Mouse (Mus musculus): Measurements from ENCODE around the gene Hsf4. TPM values are rescaled to one million over a fixed set of nuclear protein-coding genes. Genes with fewer than 3 reads are reported as not detected.

The Hsf4 gene
- total RNA-seq, 2 experiments from 2014 or later, result 6.9 to 7.9 TPM

DNA sequence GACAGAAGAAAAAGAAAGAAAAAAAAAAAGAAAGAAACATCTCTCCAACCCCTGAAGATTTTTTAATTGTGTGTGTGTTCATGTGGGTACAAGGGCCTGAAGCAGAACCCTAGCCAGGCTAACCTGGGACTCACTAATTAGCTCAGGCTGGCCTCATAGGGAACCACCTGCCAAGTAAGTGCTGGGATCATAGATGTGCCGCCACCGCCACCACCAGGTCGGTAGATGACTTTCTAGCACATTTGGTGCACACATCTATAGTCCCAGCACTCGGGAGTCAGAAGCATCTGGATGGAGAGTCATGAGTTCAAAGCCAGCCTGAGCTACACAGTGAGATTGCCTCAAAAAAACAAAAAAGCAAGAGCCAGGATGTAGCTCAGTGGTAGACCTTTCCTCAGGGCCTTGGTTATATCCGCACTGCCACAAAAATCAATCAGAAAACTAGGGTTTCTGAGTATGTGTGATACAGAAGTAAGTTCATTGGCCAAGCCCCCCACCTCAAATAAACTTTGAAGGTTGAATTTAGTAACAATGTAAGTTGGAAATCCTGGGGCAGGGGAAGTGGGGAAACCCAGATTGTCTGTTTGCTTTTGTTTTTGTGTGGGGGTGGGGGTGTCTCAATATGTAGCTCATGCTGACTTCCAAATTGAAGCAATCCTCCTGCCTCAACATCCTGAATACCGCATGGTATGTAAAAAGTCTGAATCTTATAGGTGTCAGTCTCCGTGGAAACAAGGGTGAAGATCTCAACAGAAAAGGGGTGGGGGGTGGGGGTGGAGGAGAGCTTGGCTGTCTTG lies 12.1 kb upstream of the Hsf4 start:
- intact Hi-C loops (cut with DNase I), result no loop called here
- DNase-seq (ENCODE audit: low spot score in 2 of 2), result no peak

DNA sequence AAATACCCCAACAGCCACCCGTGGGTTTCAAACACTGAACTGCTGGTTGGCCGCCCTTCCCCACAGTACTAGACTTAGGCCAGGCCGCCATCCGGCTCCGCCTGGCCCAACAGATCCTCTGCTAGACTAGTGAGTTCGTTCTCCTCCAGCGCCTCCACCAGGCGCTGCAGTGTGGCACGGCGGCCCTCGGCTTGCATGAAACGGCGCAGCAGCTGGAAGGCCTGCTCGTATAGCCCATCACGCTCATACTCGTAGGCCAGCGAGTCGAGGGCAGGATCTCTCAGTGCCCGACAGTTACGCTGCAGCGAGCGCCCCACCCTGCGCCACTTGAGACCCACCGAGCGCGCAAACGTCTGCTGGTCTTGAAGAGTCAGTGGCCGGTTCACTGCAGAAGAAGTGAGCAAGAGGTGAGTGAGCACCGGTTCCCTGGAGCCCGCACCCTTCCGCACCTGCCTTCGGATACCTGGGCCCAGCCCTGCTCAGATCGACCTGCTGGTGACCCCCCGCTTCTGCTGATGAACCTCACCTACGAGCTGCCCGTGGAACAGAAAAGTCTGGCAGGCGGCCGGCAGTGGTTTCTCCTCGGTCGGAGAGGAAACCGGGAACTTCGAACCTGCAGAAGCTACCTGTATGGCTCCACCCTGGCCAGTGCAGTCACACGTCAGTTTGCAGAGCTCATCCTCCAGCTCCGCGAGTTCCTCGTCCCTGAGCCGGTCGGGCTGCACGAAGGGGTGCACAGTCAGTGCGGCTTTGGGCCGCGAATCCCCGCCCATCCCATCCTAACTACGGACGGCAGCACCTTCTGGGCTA lies 10.5 kb upstream of the Hsf4 start:
- DNase-seq (ENCODE audit: low spot score in 2 of 2), result peak in 1 of 2 experiments; percentile 48
- intact Hi-C loops (cut with DNase I), result no loop called here

DNA sequence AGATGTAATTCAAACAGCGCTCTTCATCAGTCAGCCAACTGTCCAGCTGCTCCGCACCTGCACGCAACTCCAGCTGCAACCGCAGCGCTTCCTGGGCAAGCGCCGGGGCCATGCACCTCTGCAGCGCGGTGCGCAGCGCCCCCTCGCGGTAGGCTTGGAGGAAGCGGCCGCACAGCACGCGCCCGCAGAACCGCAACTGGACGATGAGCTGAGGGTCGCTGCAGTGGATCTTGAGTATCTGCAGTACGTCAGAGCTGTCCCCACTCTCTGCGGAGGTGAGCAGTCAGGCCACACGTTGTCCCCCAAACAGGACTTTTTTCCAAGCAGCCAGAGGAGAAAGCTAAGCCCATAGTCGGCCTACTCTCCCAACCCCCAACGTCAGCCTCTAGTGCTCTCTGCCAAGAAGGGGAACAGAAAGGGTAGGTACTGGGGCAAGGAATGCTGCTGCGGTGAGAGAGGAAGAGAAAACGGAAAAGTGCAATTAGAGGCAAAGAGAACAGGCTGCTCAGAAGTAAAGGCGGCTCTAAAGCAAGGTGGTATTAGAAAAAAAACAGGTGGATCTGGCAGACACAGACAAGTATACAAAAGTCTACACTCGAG lies 9.8 kb upstream of the Hsf4 start:
- intact Hi-C loops (cut with DNase I), result no loop called here
- peak; percentile 58 to 72 for DNase-seq (ENCODE audit: low spot score in 2 of 2)

DNA sequence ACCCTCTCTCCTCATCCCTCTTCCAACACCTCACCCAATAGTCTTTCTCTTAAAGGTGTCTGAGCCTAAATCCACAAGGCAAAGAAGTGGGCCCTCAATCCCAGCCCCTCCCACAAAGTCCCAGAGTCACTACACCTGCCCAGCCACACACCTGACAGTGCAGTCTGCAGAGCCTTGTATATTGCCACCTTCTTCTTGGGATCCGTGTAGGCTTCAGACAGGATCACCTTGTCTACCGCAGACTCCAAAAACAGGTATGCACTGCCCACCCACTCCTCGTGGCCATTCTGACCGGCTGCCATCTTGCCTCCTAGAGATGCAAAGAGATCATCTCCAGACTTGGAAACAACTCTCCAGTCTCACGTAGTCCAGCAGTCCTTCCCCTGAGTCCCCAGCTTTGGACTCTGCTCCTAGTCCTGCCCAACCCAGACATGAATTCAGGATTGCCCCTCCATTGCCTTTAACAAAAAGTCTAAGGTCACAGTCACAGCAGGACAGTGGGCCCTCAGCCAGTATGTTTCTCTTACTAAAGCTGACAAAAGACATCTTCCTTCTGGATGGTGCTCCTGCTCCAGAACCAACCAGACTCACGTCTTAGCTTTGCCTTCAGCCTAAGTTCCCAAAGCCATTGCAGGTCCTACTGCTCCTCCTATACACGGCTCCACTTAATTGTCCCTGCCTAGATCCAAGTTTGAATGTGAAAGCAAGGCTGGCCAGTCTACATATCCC lies 9.1 kb upstream of the Hsf4 start:
- intact Hi-C loops (cut with DNase I), result no loop called here

DNA sequence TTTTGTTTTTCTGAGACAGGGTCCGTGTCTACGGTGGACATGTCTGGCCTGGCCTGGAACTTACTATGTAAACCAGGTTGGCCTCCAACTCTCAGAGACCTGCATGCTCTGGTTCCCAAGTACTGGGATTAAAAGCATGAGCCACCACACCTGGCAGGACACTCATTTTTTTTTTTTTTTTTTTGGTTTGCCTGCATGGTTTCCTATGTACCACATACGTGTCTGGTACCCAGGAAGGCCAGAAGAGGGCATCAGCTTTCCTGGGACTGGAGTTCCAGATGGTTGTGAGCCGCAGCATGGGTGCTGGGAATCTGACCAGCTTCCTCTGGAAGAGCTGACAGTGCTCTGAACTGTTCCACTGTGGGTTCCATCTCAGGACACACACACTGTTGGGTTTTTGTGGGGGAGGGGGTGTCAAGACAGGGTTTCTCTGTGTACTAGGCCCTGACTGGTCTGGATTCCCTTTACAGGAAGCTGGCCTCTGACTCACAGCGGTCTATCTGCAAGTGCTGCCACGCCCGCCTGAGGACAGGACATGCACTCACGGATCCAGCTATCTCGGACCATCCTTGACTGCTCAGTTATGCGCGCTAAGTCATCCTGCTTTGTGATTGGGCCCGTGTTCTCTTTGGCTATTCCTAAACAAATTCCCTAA lies 8.1 kb upstream of the Hsf4 start:
- no peak for DNase-seq (ENCODE audit: low spot score in 2 of 2)
- intact Hi-C loops (cut with DNase I), result no loop called here

More for the DNA sequence above, 9.1 kb upstream of the Hsf4 start:
- DNase-seq (ENCODE audit: low spot score in 2 of 2), result no peak

DNA sequence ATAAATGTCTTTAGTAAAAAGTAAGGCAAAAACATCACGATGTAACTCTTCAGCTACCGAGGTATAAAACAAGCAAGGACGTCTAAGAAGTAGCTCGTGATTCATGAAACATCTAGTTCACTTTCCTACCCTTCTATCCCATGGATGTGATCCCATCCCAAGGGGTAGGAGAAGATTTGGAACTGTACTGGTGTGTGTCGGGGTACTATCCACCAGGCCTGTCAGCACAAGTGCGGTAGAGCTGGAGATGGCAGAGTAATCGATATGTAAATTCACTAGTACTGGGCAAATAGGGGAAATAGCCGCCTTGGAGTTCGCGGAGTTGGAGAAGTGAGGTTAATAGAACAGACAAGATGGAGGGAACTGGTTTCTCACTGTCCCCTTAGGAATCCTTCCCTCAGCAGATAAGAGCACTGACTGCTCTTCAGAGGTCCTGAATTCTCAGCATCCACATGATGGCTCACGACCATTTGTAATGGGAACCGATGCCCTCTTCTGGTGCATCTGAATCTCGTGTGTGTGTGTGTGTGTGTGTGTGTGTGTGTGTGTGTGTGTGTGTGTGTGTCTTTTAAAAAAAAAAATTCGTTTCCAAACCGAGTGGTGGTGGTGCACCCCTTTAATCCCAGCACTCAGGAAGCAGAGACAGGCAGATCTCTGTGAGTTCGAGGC lies 6.2 kb upstream of the Hsf4 start:
- DNase-seq (ENCODE audit: low spot score in 2 of 2), result no peak
- intact Hi-C loops (cut with DNase I), result no loop called here

DNA sequence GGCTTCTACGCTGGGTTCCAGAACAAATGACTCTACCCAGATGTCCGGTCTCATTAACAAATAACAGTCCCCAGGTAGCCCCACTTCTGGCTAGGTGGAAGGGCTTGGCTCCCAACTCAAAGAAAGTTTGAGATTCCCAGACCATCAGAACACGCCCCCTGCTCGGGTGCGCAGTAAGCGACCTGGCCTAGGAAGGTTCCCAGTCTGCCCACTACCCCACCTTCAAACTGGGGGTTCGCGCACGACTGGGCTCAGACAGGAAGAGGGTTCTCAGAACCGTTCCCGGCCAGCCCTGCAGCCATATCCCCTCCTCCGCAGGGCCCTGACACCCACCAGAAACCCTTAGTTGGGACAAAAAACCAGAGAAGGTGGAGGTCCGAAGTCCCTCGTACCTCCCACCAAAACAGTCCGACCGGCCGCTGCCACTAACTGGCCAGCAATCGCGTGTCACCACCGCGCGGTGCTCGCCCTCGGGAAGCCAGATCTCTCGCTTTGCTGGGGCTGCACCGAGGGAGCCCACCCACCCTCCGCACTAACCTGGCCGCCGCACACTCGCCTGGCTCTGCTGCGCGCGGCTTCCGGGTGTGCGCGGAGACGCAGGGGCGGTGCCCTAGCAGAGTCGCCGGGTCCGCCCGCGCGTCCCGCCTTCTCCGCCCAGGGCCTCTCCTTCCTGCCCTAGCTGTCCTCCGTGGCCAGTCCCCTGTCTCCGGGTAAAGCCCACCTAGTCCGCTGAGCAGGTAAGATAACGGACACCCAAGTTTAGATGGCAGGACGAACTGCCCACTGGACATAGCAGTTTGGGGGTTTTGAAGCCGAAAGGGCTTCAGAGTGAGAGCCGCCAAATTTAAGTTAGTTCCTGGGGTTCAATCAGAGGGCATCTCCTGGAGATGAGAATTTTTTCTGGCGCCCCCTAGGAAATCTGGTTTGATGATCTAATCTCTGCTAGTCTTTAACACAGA lies 5.3 kb upstream of the Hsf4 start, which contains the start of the genes Tradd and Fbxl8:
Gene Tradd (minus strand): TSS at position 586 of the 959 bp plus-strand sequence.
Gene Fbxl8 (plus strand): TSS at position 625 of the 959 bp plus-strand sequence.
- intact Hi-C loops (cut with DNase I), result no loop called here

DNA sequence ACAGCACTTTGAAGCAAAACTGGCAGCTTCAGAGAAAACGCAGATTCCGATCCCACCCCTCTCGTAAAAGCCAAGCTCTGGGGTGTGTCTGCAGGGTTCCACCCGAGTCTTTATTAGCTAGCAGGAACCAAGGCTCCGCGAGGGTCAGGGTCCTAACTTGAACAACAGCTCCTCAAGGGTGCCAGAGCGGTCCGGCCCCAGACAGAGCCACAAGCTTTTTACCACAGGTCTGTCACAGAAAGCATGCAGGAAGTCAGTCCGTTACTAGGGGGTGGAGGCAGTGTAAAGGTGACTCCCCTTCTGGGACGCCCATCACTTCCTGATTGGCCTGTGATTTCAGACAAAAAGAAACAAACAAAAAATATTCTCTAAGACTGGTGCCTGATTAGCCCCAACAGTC lies 4.5 kb upstream of the Hsf4 start:
- intact Hi-C loops (cut with DNase I), result no loop called here

More for the DNA sequence above, 5.3 kb upstream of the Hsf4 start, which contains the start of the genes Tradd and Fbxl8:
- DNase-seq (ENCODE audit: low spot score in 2 of 2), result no peak

DNA sequence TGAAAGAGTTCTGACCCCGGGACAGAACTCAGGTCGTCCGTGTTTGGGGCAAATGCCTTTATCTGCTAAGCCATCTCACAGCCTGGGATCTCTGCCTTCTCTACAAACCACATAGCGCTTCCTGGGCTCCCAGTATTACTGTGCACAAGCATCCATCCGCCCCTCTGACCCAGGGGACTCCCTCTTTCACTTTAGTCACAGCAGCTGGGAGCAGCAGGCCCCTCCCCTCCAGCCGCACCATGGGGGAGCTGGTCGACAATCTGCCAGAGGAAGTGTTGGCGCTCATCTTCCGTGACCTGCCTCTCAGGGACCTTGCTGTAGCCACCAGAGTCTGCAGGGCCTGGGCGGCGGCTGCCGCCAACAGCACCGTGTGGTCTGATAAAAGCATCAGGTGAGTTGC lies 2.8 kb upstream of the Hsf4 start:
- no peak for DNase-seq (ENCODE audit: low spot score in 2 of 2)
- intact Hi-C loops (cut with DNase I), result no loop called here

More for the DNA sequence above, 4.5 kb upstream of the Hsf4 start:
- no peak for DNase-seq (ENCODE audit: low spot score in 2 of 2)

DNA sequence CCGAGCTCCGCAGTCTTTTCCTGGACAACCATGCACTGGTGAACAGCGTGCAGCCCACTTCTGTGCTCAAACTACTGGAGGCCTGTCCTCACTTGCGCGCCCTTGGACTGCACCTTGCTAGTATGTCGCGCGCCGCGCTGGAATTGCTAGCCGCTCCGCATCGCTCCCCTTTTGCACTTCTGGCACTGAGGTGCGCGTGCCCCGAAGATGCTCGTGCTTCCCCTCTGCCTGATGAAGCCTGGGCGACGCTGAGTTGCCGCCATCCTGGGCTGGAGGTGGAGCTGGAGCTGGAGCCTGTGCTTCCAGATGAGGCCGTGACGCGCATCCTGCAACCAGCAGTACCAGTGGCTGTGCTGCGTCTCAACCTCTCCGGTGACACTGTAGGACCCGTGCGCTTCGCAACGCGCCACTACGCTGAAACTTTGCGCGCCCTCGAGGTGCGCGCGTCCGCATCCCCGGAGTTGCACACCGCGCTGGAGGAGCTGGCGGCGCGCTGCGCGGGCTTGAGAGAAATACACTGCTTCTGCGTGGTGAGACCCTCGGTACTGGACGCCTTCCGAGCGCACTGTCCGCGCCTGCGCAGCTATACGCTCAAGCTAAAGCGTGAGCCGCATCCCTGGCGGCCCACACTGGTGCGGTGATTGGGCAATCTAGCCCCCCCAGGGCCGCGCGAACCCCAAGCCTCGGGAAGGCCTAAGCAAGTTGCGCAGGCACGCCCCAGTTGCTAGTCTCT lies 1.1 kb upstream of the Hsf4 start:
- intact Hi-C loops (cut with DNase I), result loop anchor here (1.0 kb wide), 1 partner anchor 21 kb away; the partner anchor contains the start of gene 4931428F04Rik
- DNase-seq (ENCODE audit: low spot score in 2 of 2), result peak; percentile 86 to 93

DNA sequence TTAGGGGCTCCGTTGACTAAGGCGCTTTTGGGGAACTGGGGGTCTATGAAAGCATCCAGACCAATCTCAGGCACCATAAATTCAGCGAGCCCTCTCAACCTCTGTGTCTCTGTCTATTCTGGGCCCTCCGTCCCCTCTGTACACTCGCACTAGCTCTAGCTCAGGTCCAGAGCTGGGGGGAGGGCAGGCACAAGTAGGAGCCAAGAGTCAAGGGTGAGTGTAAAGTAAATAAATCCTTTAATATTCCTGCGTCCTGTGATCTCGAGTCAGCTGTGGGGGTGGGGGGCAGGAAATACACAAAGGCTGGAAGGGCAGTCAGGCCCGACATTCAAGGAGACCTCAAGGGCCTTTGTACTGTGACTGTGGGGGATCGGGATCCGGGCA lies 534 bp upstream of the Hsf4 start:
- no peak for DNase-seq (ENCODE audit: low spot score in 2 of 2)

DNA sequence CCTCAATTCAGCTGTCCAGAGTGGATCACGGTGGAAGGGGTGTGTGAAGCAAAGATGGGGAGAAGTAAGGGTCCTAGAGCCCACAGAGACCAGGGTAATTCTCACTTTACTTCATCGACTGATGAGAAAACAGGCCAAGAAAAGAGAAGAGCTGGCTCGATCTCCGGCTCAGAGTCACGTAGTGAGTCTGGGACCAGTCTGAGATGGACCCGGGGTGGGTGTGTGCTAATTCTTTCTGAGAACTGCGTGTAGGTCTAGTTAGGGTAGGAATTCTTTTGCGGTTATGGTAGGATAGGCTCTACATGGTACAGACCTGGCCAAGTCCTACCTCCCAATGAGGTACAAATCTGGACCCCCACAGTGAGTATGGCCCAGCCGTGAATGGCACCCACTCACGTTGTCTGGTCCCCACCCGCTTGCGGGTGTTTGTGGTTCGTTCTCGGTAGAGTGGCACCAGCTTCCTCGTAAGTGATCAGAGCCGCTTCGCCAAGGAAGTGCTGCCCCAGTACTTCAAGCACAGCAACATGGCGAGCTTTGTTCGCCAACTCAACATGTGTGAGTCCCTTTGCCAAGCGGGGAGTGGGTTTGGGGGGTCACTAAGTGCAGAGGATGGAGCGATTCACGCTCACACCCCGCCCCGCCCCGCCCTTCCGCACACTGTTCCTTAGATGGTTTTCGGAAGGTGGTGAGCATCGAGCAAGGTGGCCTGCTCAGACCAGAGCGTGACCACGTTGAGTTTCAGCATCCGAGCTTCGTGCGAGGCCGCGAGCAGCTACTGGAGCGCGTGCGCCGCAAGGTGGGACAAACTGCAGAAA lies 707 bp downstream of the Hsf4 start:
- no peak for DNase-seq (ENCODE audit: low spot score in 2 of 2)
- intact Hi-C loops (cut with DNase I), result no loop called here

More for the DNA sequence above, 534 bp upstream of the Hsf4 start:
- intact Hi-C loops (cut with DNase I), result no loop called here

DNA sequence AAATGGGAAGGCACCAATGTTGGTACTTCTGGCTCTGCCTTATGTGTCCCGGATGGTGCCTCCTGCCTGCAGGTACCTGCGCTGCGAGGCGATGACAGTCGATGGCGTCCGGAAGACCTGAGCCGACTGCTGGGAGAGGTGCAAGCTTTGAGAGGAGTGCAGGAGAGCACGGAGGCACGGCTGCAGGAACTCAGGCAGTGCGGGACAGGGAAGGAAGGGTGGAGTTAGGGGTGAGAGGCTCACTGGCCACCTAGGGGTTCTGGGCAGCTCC lies 1.2 kb downstream of the Hsf4 start:
- intact Hi-C loops (cut with DNase I), result no loop called here
- DNase-seq (ENCODE audit: low spot score in 2 of 2), result no peak

DNA sequence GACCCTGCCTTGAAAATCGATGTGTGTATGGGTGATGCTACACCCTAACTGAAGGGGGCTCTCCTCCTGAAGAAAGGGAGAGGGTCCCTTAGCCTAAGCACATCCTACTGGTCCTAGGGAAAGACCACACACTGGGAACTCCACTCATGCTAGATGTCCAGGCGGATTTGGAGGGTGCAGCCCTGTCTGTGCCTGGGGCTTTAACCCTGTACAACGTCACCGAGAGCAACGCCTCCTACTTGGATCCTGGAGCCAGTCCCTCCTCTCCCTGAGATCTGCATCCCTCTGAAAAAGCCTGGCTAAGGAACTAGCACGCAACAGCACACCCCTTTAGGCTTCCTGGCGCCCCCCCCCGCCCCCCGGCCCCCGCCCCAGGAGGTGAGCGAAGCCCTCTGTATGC lies 5.8 kb downstream of the Hsf4 start:
- intact Hi-C loops (cut with DNase I), result no loop called here
- no peak for DNase-seq (ENCODE audit: low spot score in 2 of 2)

DNA sequence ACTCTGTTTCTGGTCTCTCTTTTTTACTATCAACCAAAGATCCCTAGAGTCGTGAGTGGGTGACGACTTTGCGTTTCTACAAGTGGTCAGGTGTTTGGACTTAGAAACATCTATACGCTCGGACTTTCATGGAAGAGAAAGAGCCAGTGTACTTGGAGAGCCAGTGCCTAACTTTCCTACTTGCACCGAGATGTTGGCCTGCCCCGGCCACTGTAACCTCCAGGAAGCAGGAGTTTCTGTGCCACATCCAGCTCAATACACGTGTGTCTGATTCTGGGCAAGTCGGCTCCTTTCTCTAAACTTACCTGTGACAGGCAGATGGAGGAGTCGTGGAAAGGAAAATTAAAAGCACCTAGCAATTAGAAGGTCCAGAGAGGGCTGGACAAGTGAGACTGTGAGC lies 6.2 kb downstream of the Hsf4 start, which contains the start of gene Nol3:
Gene Nol3 (plus strand): TSS at position 301 of the 400 bp plus-strand sequence.
- DNase-seq (ENCODE audit: low spot score in 2 of 2), result no peak
- intact Hi-C loops (cut with DNase I), result no loop called here

Data from left cerebral cortex, postnatal 25 days (tissue).